Mouse (Mus musculus) erythroblast, embryonic 14.5 days (primary cell): Measurements from ENCODE around the gene Kansl2.

ENCODE experiments used
- GATA1 ChIP-seq: IDR thresholded peaks from 2 replicates; pipeline ENCODE4 v1.6.1; 2012; ENCODE audit warnings: low read length, inconsistent platforms, mixed read lengths
- TAL1 ChIP-seq: IDR thresholded peaks from 3 replicates; pipeline ENCODE4 v1.6.1; 2012; ENCODE audit warnings: low read length, inconsistent platforms, mixed read lengths

DNA sequence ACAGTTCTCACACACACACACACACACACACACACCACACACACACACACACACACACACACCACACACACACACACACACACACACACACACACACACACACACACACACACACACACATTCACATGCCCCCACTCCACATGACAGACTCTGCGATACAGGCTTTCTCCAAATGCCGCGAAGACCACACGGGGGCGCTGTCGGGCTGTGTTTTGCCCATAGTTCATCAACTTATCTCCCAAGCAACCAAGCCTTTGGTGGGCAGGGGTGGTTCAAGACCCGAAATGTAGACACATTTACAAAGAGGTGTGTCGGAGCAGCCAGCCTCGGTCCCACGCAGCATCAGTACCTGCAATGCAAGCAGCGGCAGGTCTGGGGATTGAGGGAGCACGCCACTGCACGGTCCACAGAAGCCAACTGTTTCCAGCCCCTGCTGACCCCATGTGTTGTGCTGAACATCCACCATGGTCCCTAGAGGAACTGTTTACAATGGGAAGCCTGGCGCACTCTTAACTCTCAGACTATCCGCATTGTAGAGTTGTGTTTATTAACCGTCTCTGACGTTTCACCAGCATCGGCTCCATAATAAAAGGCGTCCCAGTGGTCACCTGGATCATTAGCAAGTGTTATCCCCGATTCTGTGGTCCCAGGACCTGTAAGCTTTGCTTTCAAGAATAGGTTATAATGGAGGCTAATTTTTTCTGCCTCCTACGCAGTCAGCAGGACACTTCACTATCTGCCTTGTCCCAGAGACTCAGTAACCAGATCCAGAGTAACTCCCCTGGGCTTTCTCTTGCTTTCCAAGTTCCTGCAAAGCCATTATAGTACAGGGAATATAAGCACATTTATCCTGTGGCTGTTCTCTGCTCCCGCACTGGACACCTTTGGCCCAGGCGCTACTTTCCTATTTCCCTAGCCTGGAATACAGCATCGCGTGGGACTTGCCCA, 23.4 kb downstream of the Kansl2 start:
- no peak for TF ChIP-seq GATA1
- TF ChIP-seq TAL1 = no peak
